Mouse (Mus musculus): ENCODE results near the gene St14.

GRCm38 (mm10) chr9:31058723-31059122 lies 72.9 kb downstream of the St14 start:
- TF ChIP-seq HCFC1 (IDR thresholded peaks at IDR 0.05; ENCODE audit: borderline replicate concordance, insufficient read depth, low read length) (no peak), MAFK (IDR thresholded peaks at IDR 0.05; ENCODE audit: insufficient read depth, low read depth, low read length) (no peak), CHD2 (IDR thresholded peaks at IDR 0.05; ENCODE audit: low read depth, low read length) (no peak), ZC3H11A (IDR thresholded peaks at IDR 0.05; ENCODE audit: borderline replicate concordance, low read depth, low read length) (no peak)
